Mouse (Mus musculus) embryonic facial prominence, embryonic 10.5 days (tissue): ENCODE data around the gene Sapcd1. TPM values are rescaled to one million over a fixed set of nuclear protein-coding genes. Genes with fewer than 3 reads are reported as not detected.

Source experiments
- polyA plus RNA-seq: library from polyadenylated mRNA; unstranded; fragments of >200 nt; fragmentation: Nextera tagmentation; extraction: Ambion mirVana; gene quantifications from 2 replicates; pipeline ENCODE4 v1.2.1, GENCODE M21; 2016

Sapcd1 gene
- polyA plus RNA-seq, 1 experiment from 2014 or later = 4.2 TPM

Other genes with a start within 250 kb of the Sapcd1 start
- not detected in 2 replicates for gene Cyp21a1, start 223.5 kb downstream of the Sapcd1 start, polyA plus RNA-seq
- gene Stk19, start 191.1 kb downstream of the Sapcd1 start, polyA plus RNA-seq = 24.6 and 26.4 TPM in 2 replicates
- 78.1 and 88.8 TPM in 2 replicates for gene Dxo, start 191.0 kb downstream of the Sapcd1 start, polyA plus RNA-seq
- 57.1 and 57.3 TPM in 2 replicates for gene Skiv2l, start 177.8 kb downstream of the Sapcd1 start, polyA plus RNA-seq
- 129 and 144 TPM in 2 replicates for gene Nelfe, start 177.6 kb downstream of the Sapcd1 start, polyA plus RNA-seq
- gene Cfb, start 165.5 kb downstream of the Sapcd1 start, polyA plus RNA-seq = 2.1 and 2.6 TPM in 2 replicates
- 4.8 and 6.2 TPM in 2 replicates for gene Zbtb12, start 148.5 kb downstream of the Sapcd1 start, polyA plus RNA-seq
- not detected in 2 replicates for gene Gm20547, start 146.0 kb downstream of the Sapcd1 start, polyA plus RNA-seq
- gene C2, start 129.8 kb downstream of the Sapcd1 start, polyA plus RNA-seq = 0.55 and 1.6 TPM in 2 replicates
- 96.5 and 103 TPM in 2 replicates for gene Ehmt2, start 129.5 kb downstream of the Sapcd1 start, polyA plus RNA-seq
- gene Slc44a4, start 113.5 kb downstream of the Sapcd1 start, polyA plus RNA-seq = 0.21 and 0.44 TPM in 2 replicates
- 14.0 and 19.3 TPM in 2 replicates for gene Neu1, start 96.8 kb downstream of the Sapcd1 start, polyA plus RNA-seq
- gene Hspa1b, start 68.8 kb downstream of the Sapcd1 start, polyA plus RNA-seq = 0.13 and 0.15 TPM in 2 replicates
- gene Gm20481, start 58.1 kb downstream of the Sapcd1 start, polyA plus RNA-seq = not detected in 2 replicates
- gene Hspa1a, start 55.9 kb downstream of the Sapcd1 start, polyA plus RNA-seq = 1.3 and 1.9 TPM in 2 replicates
- gene Hspa1l, start 55.3 kb downstream of the Sapcd1 start, polyA plus RNA-seq = 1.1 TPM in 2 replicates
- 339 and 361 TPM in 2 replicates for gene Lsm2, start 46.2 kb downstream of the Sapcd1 start, polyA plus RNA-seq
- 197 and 223 TPM in 2 replicates for gene Vars, start 27.0 kb downstream of the Sapcd1 start, polyA plus RNA-seq
- gene Vwa7, start 11.4 kb downstream of the Sapcd1 start, polyA plus RNA-seq = 0.18 and 0.21 TPM in 2 replicates
- gene Msh5, start 18.7 kb upstream of the Sapcd1 start, polyA plus RNA-seq = 3.9 and 4.4 TPM in 2 replicates
- 190 and 191 TPM in 2 replicates for gene Clic1, start 21.9 kb upstream of the Sapcd1 start, polyA plus RNA-seq
- gene Ddah2, start 31.0 kb upstream of the Sapcd1 start, polyA plus RNA-seq = 482 and 503 TPM in 2 replicates
- gene Ly6g6c, start 37.4 kb upstream of the Sapcd1 start, polyA plus RNA-seq = 0.31 and 0.35 TPM in 2 replicates
- gene Mpig6b, start 38.2 kb upstream of the Sapcd1 start, polyA plus RNA-seq = 0.52 and 0.93 TPM in 2 replicates
- gene Ly6g6e, start 48.9 kb upstream of the Sapcd1 start, polyA plus RNA-seq = 0.83 and 1.00 TPM in 2 replicates
- gene Ly6g6d, start 50.0 kb upstream of the Sapcd1 start, polyA plus RNA-seq = 1.3 TPM in 1 of 2 replicates, not detected in the other
- 0.51 and 0.62 TPM in 2 replicates for gene Ly6g6f, start 57.6 kb upstream of the Sapcd1 start, polyA plus RNA-seq
- gene Abhd16a, start 61.2 kb upstream of the Sapcd1 start, polyA plus RNA-seq = 59.4 and 60.0 TPM in 2 replicates
- not detected in 2 replicates for gene Ly6g5c, start 80.3 kb upstream of the Sapcd1 start, polyA plus RNA-seq
- 1.5 and 1.6 TPM in 2 replicates for gene Ly6g5b, start 87.4 kb upstream of the Sapcd1 start, polyA plus RNA-seq
- gene Gpank1, start 93.4 kb upstream of the Sapcd1 start, polyA plus RNA-seq = 32.5 and 33.3 TPM in 2 replicates
- gene Csnk2b, start 94.0 kb upstream of the Sapcd1 start, polyA plus RNA-seq = 283 and 288 TPM in 2 replicates
- gene D17H6S53E, start 98.4 kb upstream of the Sapcd1 start, polyA plus RNA-seq = 9.6 and 9.7 TPM in 2 replicates
- 0.40 and 0.69 TPM in 2 replicates for gene Apom, start 104.0 kb upstream of the Sapcd1 start, polyA plus RNA-seq
- 73.8 and 77.8 TPM in 2 replicates for gene Bag6, start 107.2 kb upstream of the Sapcd1 start, polyA plus RNA-seq
- gene Prrc2a, start 136.9 kb upstream of the Sapcd1 start, polyA plus RNA-seq = 203 and 205 TPM in 2 replicates
- gene Aif1, start 148.1 kb upstream of the Sapcd1 start, polyA plus RNA-seq = 2.9 and 3.9 TPM in 2 replicates
- gene Lst1, start 160.4 kb upstream of the Sapcd1 start, polyA plus RNA-seq = 2.6 and 6.9 TPM in 2 replicates
- 0.16 and 0.34 TPM in 2 replicates for gene Ltb, start 166.4 kb upstream of the Sapcd1 start, polyA plus RNA-seq
- gene Tnf, start 174.0 kb upstream of the Sapcd1 start, polyA plus RNA-seq = not detected in 2 replicates
- gene Lta, start 177.3 kb upstream of the Sapcd1 start, polyA plus RNA-seq = not detected in 2 replicates
- 0.33 and 0.40 TPM in 2 replicates for gene Gm16181, start 192.8 kb upstream of the Sapcd1 start, polyA plus RNA-seq
- gene Atp6v1g2, start 205.6 kb upstream of the Sapcd1 start, polyA plus RNA-seq = 5.2 and 5.6 TPM in 2 replicates
- gene Nfkbil1, start 207.8 kb upstream of the Sapcd1 start, polyA plus RNA-seq = 9.3 and 9.6 TPM in 2 replicates
- 726 and 735 TPM in 2 replicates for gene Ddx39b, start 213.7 kb upstream of the Sapcd1 start, polyA plus RNA-seq
- 30.3 and 32.9 TPM in 2 replicates for gene H2-D1, start 234.7 kb upstream of the Sapcd1 start, polyA plus RNA-seq